Mouse (Mus musculus) embryonic facial prominence, embryonic 13.5 days (tissue): Measurements from ENCODE around the gene 2810459M11Rik. TPM values are rescaled to one million over a fixed set of nuclear protein-coding genes. Genes with fewer than 3 reads are reported as not detected.
A peak's percentile ranks its signal among the peaks of the same experiment; 100 is the strongest.

Source experiments
- ATAC-seq: fragments of 200-750 bp; cut with Nextera tagmentation; 2 replicates; pipeline ENCODE4 v1.8.0; 2017; ENCODE audit warnings: low read depth; ENCODE audit not compliant: insufficient number of reproducible peaks, insufficient read depth, low FRiP score, low TSS enrichment
- H3K27ac ChIP-seq: fragments of 300-500 bp; sonication (generic); 2 replicates; pipeline ENCODE4 v1.5.1; 2015; ENCODE audit warnings: moderate library complexity, mild to moderate bottlenecking, inconsistent platforms
- H3K27me3 ChIP-seq: fragments of 300-500 bp; sonication (generic); 2 replicates; pipeline ENCODE4 v1.6.1; 2015; ENCODE audit warnings: mild to moderate bottlenecking, inconsistent platforms
- H3K36me3 ChIP-seq: fragments of 300-500 bp; sonication (generic); 2 replicates; pipeline ENCODE4 v1.6.1; 2015; ENCODE audit warnings: mild to moderate bottlenecking, inconsistent platforms
- H3K4me1 ChIP-seq: fragments of 300-500 bp; sonication (generic); 2 replicates; pipeline ENCODE4 v1.6.1; 2015; ENCODE audit warnings: inconsistent platforms
- H3K4me2 ChIP-seq: fragments of 300-500 bp; sonication (generic); 2 replicates; pipeline ENCODE4 v1.6.1; 2015; ENCODE audit warnings: moderate library complexity, mild to moderate bottlenecking, inconsistent platforms
- H3K4me3 ChIP-seq: fragments of 300-500 bp; sonication (generic); 2 replicates; pipeline ENCODE4 v1.5.1; 2015; ENCODE audit warnings: mild to moderate bottlenecking, inconsistent platforms
- H3K9ac ChIP-seq: fragments of 300-500 bp; sonication (generic); 2 replicates; pipeline ENCODE4 v1.6.1; 2015; ENCODE audit warnings: mild to moderate bottlenecking, inconsistent platforms
- H3K9me3 ChIP-seq: fragments of 300-500 bp; sonication (generic); 2 replicates; pipeline ENCODE4 v1.6.1; 2016; ENCODE audit warnings: inconsistent platforms
- WGBS: fragments of 180-500 bp; shearing (Covaris S2); methylation state at CpG from one replicate; pipeline ENCODE4 v1.1.7; 2015; ENCODE audit warnings: mixed read lengths; 5-methylcytosine and 5-hydroxymethylcytosine counted together
- polyA plus RNA-seq: library from polyadenylated mRNA; unstranded; fragments of >200 nt; fragmentation: Nextera tagmentation; extraction: Ambion mirVana; gene quantifications from 2 replicates; pipeline ENCODE4 v1.2.1, GENCODE M21; 2015

Gene 2810459M11Rik
- polyA plus RNA-seq, 1 experiment from 2014 or later, result 0.42 TPM

GRCm38 (mm10) chr1:86021365-86021989, 24.2 kb upstream of the 2810459M11Rik start:
- Histone ChIP-seq H3K4me2 (no peak overlapping the region), H3K4me1 (peaks cover 10% of the 10 kb centered on the region), H3K27ac (no peak overlapping the region), H3K27me3 (peaks cover 54% of the 10 kb centered on the region), H3K36me3 (no peaks in the 10 kb centered on the region), H3K9me3 (no peaks in the 10 kb centered on the region), H3K9ac (no peak overlapping the region), H3K4me3 (no peak overlapping the region)
- 64% methylated on average over 11 of the region's 11 CpGs for WGBS
- no peak for ATAC-seq

- no peak for ATAC-seq
- 15% methylated on average over 11 of the region's 11 CpGs for WGBS
- no peaks in the 10 kb centered on the region for H3K4me1 ChIP-seq
Observed at GRCm38 (mm10) chr1:86032273-86032987, 13.2 kb upstream of the 2810459M11Rik start.

GRCm38 (mm10) chr1:86038191-86038951, 7.3 kb upstream of the 2810459M11Rik start:
- no peaks in the 10 kb centered on the region for H3K36me3 ChIP-seq
- peaks cover 5% of the 10 kb centered on the region for H3K27me3 ChIP-seq
- H3K27ac ChIP-seq, result no peak overlapping the region
- no peak for ATAC-seq
- no peak overlapping the region for H3K4me3 ChIP-seq
- 82% methylated on average over 3 of the region's 3 CpGs for WGBS
- H3K9me3 ChIP-seq, result peaks cover 6% of the 10 kb centered on the region; the same call in 1 of the 2 replicates
- no peaks in the 10 kb centered on the region for H3K4me1 ChIP-seq
- H3K4me2 ChIP-seq, result no peak overlapping the region
- H3K9ac ChIP-seq, result no peak overlapping the region

More at GRCm38 (mm10) chr1:86032273-86032987, 13.2 kb upstream of the 2810459M11Rik start:
- no peaks in the 10 kb centered on the region for H3K36me3 ChIP-seq
- no peak overlapping the region for H3K4me2 ChIP-seq
- no peak overlapping the region for H3K4me3 ChIP-seq
- no peak overlapping the region for H3K27ac ChIP-seq
- H3K9ac ChIP-seq, result no peak overlapping the region
- H3K27me3 ChIP-seq, result peaks cover 9% of the 10 kb centered on the region; the same call in 1 of the 2 replicates
- no peaks in the 10 kb centered on the region for H3K9me3 ChIP-seq

GRCm38 (mm10) chr1:86040131-86040530, 5.5 kb upstream of the 2810459M11Rik start:
- Histone ChIP-seq H3K27me3 (peaks cover 23% of the 10 kb centered on the region), H3K27ac (no peak overlapping the region), H3K4me3 (no peak overlapping the region), H3K36me3 (no peaks in the 10 kb centered on the region), H3K9ac (no peak overlapping the region), H3K9me3 (peaks cover 6% of the 10 kb centered on the region; the same call in 1 of the 2 replicates), H3K4me2 (no peak overlapping the region), H3K4me1 (no peaks in the 10 kb centered on the region)
- no peak for ATAC-seq
- WGBS, result 63% methylated on average over 4 of the region's 4 CpGs

- no peak overlapping the region for H3K9ac ChIP-seq
- no peak overlapping the region for H3K27ac ChIP-seq
- no peaks in the 10 kb centered on the region for H3K4me1 ChIP-seq
- WGBS, result 87% methylated on average over 3 of the region's 3 CpGs
- peaks cover 6% of the 10 kb centered on the region; the same call in 1 of the 2 replicates for H3K9me3 ChIP-seq
- ATAC-seq, result no peak
- peaks cover 29% of the 10 kb centered on the region for H3K27me3 ChIP-seq
- no peaks in the 10 kb centered on the region for H3K36me3 ChIP-seq
- H3K4me3 ChIP-seq, result no peak overlapping the region
- no peak overlapping the region for H3K4me2 ChIP-seq
Observed at GRCm38 (mm10) chr1:86040817-86041216, 4.8 kb upstream of the 2810459M11Rik start.

- ATAC-seq, result no peak
- H3K9ac ChIP-seq, result no peak overlapping the region
- H3K36me3 ChIP-seq, result no peaks in the 10 kb centered on the region
- H3K27me3 ChIP-seq, result peaks cover 64% of the 10 kb centered on the region
- H3K4me3 ChIP-seq, result no peak overlapping the region
- WGBS, result 50% methylated on average over 4 of the region's 4 CpGs
- H3K4me1 ChIP-seq, result peaks cover 10% of the 10 kb centered on the region
- no peak overlapping the region for H3K27ac ChIP-seq
- H3K4me2 ChIP-seq, result no peak overlapping the region
- peaks cover 6% of the 10 kb centered on the region; the same call in 1 of the 2 replicates for H3K9me3 ChIP-seq
Observed at GRCm38 (mm10) chr1:86045056-86045455, 607 bp upstream of the 2810459M11Rik start.

GRCm38 (mm10) chr1:86046833-86047563, 1.3 kb downstream of the 2810459M11Rik start:
- H3K4me1 ChIP-seq, result peaks cover 10% of the 10 kb centered on the region
- H3K4me3 ChIP-seq, result peak overlapping the region; percentile 59
- ATAC-seq, result no peak
- no peak overlapping the region for H3K27ac ChIP-seq
- H3K36me3 ChIP-seq, result no peaks in the 10 kb centered on the region
- no peaks in the 10 kb centered on the region for H3K9me3 ChIP-seq
- peaks cover 64% of the 10 kb centered on the region for H3K27me3 ChIP-seq
- peak overlapping the region; percentile 98 for H3K4me2 ChIP-seq
- no peak overlapping the region for H3K9ac ChIP-seq
- WGBS, result 6% methylated on average over 24 of the region's 24 CpGs

GRCm38 (mm10) chr1:86048231-86048630, 2.6 kb downstream of the 2810459M11Rik start:
- H3K4me2 ChIP-seq, result no peak overlapping the region
- no peak overlapping the region for H3K4me3 ChIP-seq
- 84% methylated on average over 4 of the region's 4 CpGs for WGBS
- H3K36me3 ChIP-seq, result no peaks in the 10 kb centered on the region
- peaks cover 60% of the 10 kb centered on the region for H3K27me3 ChIP-seq
- no peak overlapping the region for H3K9ac ChIP-seq
- H3K9me3 ChIP-seq, result no peaks in the 10 kb centered on the region
- peaks cover 10% of the 10 kb centered on the region for H3K4me1 ChIP-seq
- H3K27ac ChIP-seq, result no peak overlapping the region
- no peak for ATAC-seq

GRCm38 (mm10) chr1:86048744-86049143, 3.1 kb downstream of the 2810459M11Rik start:
- no peak overlapping the region for H3K4me3 ChIP-seq
- H3K27me3 ChIP-seq, result peaks cover 55% of the 10 kb centered on the region
- H3K9me3 ChIP-seq, result no peaks in the 10 kb centered on the region
- no peak overlapping the region for H3K27ac ChIP-seq
- H3K36me3 ChIP-seq, result no peaks in the 10 kb centered on the region
- peaks cover 10% of the 10 kb centered on the region for H3K4me1 ChIP-seq
- H3K4me2 ChIP-seq, result no peak overlapping the region
- 79% methylated on average over 3 of the region's 3 CpGs for WGBS
- no peak for ATAC-seq
- H3K9ac ChIP-seq, result no peak overlapping the region

- Histone ChIP-seq H3K9me3 (no peaks in the 10 kb centered on the region), H3K4me3 (no peak overlapping the region), H3K27me3 (peaks cover 9% of the 10 kb centered on the region), H3K27ac (no peak overlapping the region), H3K4me2 (no peak overlapping the region), H3K36me3 (no peaks in the 10 kb centered on the region), H3K4me1 (no peaks in the 10 kb centered on the region), H3K9ac (no peak overlapping the region)
- WGBS, result 81% methylated on average over 12 of the region's 12 CpGs
- no peak for ATAC-seq
Observed at GRCm38 (mm10) chr1:86053198-86053921, 7.7 kb downstream of the 2810459M11Rik start.
